16 mouse cellular contexts compared by ENCODE assay signal in genomic region chr3:116310033-116310432, GRCm38 (mm10). TPM values are rescaled to one million over a fixed set of nuclear protein-coding genes. Genes with fewer than 3 reads are reported as not detected.
"Had no signal": no experiment of that assay in that cellular context is flagged by ENCODE, and none has a peak within 500 bp of the region (broad histone marks: within the 10 kb centered on the region; RNA-seq: fewer than 3 reads in every experiment).

No protein-coding gene starts in this region.

- DNase-seq: kidney, adult 18-20 months; kidney, adult 9 months; kidney, postnatal 14 days; kidney, postnatal 4 days; left cerebral cortex, postnatal 4 days; liver, postnatal 0 days; lung, embryonic 14.5 days; thymus, adult 18-20 months; thymus, postnatal 36 days had no signal

- H3K4me1 ChIP-seq: limb, embryonic 12.5 days had no signal

- H3K27ac ChIP-seq: limb, embryonic 12.5 days; limb, embryonic 15.5 days; liver, embryonic 14.5 days; macrophage; midbrain, embryonic 12.5 days had no signal

- H3K27me3 ChIP-seq: limb, embryonic 12.5 days; limb, embryonic 15.5 days; megakaryocyte, embryonic 14.5 days; midbrain, embryonic 12.5 days had no signal

- ATAC-seq: liver, postnatal 0 days; lung, postnatal 0 days had no signal

- H3K4me3 ChIP-seq: limb, embryonic 12.5 days; limb, embryonic 15.5 days; megakaryocyte, embryonic 14.5 days; midbrain, embryonic 12.5 days had no signal

- H3K9ac ChIP-seq: limb, embryonic 12.5 days; limb, embryonic 15.5 days; liver, embryonic 14.5 days; liver, postnatal 0 days; lung, embryonic 14.5 days; midbrain, embryonic 12.5 days had no signal

- H3K9me3 ChIP-seq: limb, embryonic 12.5 days; limb, embryonic 15.5 days; midbrain, embryonic 12.5 days had no signal

- H3K4me2 ChIP-seq: limb, embryonic 12.5 days; limb, embryonic 15.5 days; lung, embryonic 14.5 days; midbrain, embryonic 12.5 days had no signal

RNA-seq across cellular contexts. Expression of gene Gpr88, which starts 56.7 kb away (rescaled TPM):
- polyA plus RNA-seq: macrophage had no signal
